Mouse (Mus musculus) frontal cortex, adult 2 months (tissue): ENCODE results near the gene Smad5. TPM values are rescaled to one million over a fixed set of nuclear protein-coding genes. Genes with fewer than 3 reads are reported as not detected.

ENCODE experiments used
- DNase-seq, 2 experiments: peaks; one replicate each; pipeline ENCODE4 v3.0.0; 2022; ENCODE audit warnings: low spot score in 1 of 2; ENCODE audit errors: extremely low spot score in 1 of 2
- polyA plus RNA-seq: library from polyadenylated mRNA; depleted of rRNA; stranded (reverse); fragments of >200 nt; gene quantifications from 2 replicates; pipeline ENCODE4 v1.2.3, GENCODE M21; 2012

Smad5 gene
- polyA plus RNA-seq, 1 experiment = 21.7 TPM

GRCm38 (mm10) chr13:56700981-56701380 is 1.8 kb upstream of the Smad5 start:
- DNase-seq = no peak

- DNase-seq = no peak
Measured at GRCm38 (mm10) chr13:56701924-56702323, 886 bp upstream of the Smad5 start.

- DNase-seq = peak; percentile 20 to 52
Measured at GRCm38 (mm10) chr13:56703222-56703870, 536 bp downstream of the Smad5 start.

- DNase-seq = peak in 1 of 2 experiments; percentile 26
Measured at GRCm38 (mm10) chr13:56703871-56704321, 1.1 kb downstream of the Smad5 start.

- DNase-seq = no peak
Measured at GRCm38 (mm10) chr13:56704596-56704995, 1.8 kb downstream of the Smad5 start.

- no peak for DNase-seq
Measured at GRCm38 (mm10) chr13:56707111-56707510, 4.3 kb downstream of the Smad5 start.

- DNase-seq = peak in 1 of 2 experiments; percentile 17
Measured at GRCm38 (mm10) chr13:56707606-56708005, 4.8 kb downstream of the Smad5 start.

- no peak for DNase-seq
Measured at GRCm38 (mm10) chr13:56710620-56711019, 7.8 kb downstream of the Smad5 start.

- no peak for DNase-seq
Measured at GRCm38 (mm10) chr13:56712221-56712620, 9.4 kb downstream of the Smad5 start.

GRCm38 (mm10) chr13:56726551-56726950 is 23.7 kb downstream of the Smad5 start:
- DNase-seq = peak; percentile 21 to 66

- DNase-seq = no peak
Measured at GRCm38 (mm10) chr13:56729046-56729445, 26.2 kb downstream of the Smad5 start.

- DNase-seq = no peak
Measured at GRCm38 (mm10) chr13:56734617-56735016, 31.8 kb downstream of the Smad5 start.

GRCm38 (mm10) chr13:56735212-56735875 is 32.5 kb downstream of the Smad5 start:
- DNase-seq = peak in 1 of 2 experiments; percentile 52

GRCm38 (mm10) chr13:56739556-56739955 is 36.7 kb downstream of the Smad5 start:
- no peak for DNase-seq

GRCm38 (mm10) chr13:56740496-56740895 is 37.7 kb downstream of the Smad5 start:
- DNase-seq = no peak

- no peak for DNase-seq
Measured at GRCm38 (mm10) chr13:56741691-56742090, 38.9 kb downstream of the Smad5 start.

- no peak for DNase-seq
Measured at GRCm38 (mm10) chr13:56742325-56742901, 39.6 kb downstream of the Smad5 start.

- DNase-seq = no peak
Measured at GRCm38 (mm10) chr13:56746739-56747532, 44.1 kb downstream of the Smad5 start.

- no peak for DNase-seq
Measured at GRCm38 (mm10) chr13:56747554-56747953, 44.7 kb downstream of the Smad5 start.

GRCm38 (mm10) chr13:56749377-56749776 is 46.6 kb downstream of the Smad5 start:
- no peak for DNase-seq

- no peak for DNase-seq
Measured at GRCm38 (mm10) chr13:56751774-56752173, 49.0 kb downstream of the Smad5 start.
